Mouse (Mus musculus): Measurements from ENCODE around the gene Cdkn3.
A peak's percentile ranks its signal among the peaks of the same experiment; 100 is the strongest.
"Not testable (repeated sequence)": the region's sequence is repeated elsewhere in the genome, so short reads cannot be mapped to it uniquely, and the experiment has no call there.

Gene Cdkn3

DNA sequence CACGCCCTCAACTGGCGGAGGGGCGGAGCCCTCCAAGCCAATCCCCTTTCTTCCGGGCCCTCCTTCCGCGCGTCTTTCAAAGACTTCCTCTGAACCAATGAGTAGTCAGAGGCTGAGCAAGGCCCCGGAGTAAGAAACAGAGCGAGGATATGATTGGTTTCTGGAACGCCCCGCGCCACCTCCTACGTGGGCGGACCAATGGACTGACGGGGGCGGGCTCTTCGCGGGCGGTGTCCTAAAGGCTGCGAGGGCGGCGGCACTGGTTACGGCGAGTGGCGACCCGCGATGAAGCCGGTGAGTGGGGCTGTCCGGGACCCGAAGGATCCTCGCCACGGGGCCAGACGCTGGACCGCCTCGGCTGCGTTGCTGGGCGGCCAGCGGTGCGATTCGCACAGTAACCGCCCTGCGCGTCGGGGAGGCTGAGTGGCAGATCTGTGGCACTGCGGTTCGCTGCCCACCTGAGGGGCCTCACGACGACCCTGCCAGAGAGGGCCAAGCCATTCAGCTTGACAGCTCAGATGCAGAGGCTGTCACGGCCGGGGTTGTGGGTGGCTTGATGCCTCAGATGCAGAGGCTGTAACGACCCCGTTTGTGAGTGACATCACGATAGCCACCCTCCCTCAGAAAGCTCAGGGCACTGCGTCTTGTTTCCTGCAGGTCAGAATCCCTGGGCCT, at the start of gene Cdkn3:
Cdkn3 (plus strand) TSS at position 187 of the 675 bp plus-strand sequence.
- peak; percentile 84 to 88 for DNase-seq (ENCODE audit: low spot score in 2 of 2)

DNA sequence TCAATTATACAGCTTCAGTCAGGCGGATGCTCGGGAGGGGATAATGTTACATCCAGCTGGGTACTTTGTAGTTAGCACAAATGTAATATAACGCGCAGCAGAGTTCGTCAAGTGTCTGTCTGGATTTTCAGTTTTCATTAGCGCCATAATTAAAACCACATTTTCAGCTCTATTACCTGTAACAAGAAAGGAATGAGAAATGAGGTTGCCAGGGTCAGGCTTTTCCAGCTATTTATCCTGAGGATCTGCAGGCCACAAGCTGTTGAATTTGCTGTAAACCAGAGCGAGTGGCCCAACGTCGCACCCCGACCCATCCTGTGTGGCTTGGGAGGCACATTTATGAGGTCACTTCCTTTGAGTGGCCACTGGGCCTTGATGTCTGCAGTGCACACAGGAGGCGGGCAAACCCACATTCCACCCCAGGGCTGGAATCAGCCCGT, 41.8 kb upstream of the Cdkn3 start:
- no peak for DNase-seq (ENCODE audit: low spot score in 2 of 2)

DNA sequence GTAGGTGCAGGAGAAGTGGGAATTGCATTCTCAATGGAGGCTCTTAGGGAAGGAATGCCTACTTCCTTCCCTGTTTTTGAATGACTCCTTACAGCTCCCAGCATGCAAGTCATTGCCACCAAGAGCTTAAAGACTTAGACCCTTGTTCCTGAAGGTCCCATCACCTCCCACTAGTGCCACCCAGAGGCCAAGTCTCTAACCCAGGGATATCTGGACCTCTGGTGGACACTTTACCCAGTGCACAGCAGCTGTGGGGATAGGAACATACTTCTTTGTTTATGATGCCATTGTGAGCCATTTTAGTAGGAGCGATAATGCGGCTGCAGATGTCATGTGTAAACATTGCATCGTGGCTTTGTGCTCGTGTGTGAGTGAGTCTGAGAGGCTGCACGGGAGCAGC, 38.3 kb upstream of the Cdkn3 start:
- DNase-seq (ENCODE audit: low spot score in 2 of 2) = no peak

DNA sequence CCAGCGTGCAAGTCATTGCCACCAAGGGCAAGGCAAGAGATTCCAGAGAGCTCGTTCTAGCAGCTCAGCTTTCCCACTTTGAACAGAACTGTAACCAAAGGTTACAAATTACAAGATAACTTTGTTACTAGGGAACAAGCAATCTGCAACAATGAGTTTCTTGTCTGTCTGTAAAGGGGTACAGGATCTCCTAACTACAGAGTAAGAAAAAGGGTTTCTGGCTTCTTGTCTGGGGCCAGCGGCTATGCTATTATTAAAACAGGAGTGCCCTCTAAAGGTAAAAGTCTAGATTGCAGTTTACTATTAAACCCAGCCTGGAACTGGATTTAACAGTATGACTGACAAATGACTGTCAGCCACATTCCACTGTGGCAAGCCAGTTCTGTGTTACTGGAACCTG, 36.5 kb upstream of the Cdkn3 start:
- DNase-seq (ENCODE audit: low spot score in 2 of 2) = no peak

DNA sequence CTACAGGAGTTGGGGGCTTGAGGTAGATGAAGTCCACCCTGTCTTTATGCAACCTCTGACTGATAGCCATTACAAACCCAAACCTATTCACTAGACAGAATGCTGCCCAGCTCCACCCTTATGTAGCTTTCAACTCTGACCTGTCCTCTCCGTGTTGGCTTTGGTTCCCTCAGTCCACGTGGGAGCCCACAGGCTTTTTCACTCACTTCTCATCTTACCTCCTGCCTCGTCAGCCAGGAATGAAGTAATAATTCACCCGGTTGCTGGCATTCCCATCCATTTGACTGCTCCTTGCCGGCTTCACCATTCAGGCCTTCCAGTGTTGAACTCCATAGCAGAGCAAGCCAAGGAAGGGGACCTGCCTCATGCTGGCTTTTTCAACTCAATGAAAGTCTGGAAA, 35.4 kb upstream of the Cdkn3 start:
- no peak for DNase-seq (ENCODE audit: low spot score in 2 of 2)

DNA sequence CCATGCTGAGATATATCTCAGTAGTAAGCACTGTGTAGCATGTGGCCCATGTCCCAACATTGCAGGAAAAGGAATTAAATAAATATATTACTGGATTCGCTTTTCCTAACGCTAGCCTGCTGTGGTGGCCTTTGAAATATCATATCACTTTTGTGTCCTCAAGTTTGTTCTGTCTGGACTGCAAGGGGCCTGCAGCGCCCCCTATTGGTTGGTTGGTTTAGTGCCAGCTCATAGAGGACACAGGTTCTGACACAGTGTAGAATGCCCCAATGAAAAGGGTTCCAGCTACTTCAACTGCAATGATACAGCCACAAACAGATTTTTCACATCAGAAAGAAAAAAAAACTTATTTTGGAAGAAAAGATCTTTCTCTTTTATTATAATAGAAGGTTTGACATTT, 34.6 kb upstream of the Cdkn3 start:
- peak in 1 of 2 experiments; percentile 18 for DNase-seq (ENCODE audit: low spot score in 2 of 2)

DNA sequence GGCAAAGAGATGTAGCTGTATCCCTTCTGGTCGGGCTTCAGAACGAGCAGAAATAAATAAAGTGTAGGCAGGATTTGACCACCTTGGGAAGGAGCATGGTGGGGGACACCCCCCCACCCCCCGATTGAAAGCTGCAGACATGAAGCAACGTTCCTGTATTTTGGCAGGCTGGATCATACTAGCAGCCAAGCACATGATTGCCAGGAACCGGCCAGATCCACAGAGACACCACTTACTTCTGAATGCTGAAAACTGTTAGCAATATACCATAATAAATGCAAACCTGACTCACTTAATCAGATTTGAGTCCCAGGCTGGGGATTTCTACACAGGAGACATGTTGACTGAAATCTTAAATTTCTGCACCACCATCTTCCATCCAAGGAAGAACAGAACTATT, 26.1 kb upstream of the Cdkn3 start:
- no peak for DNase-seq (ENCODE audit: low spot score in 2 of 2)

DNA sequence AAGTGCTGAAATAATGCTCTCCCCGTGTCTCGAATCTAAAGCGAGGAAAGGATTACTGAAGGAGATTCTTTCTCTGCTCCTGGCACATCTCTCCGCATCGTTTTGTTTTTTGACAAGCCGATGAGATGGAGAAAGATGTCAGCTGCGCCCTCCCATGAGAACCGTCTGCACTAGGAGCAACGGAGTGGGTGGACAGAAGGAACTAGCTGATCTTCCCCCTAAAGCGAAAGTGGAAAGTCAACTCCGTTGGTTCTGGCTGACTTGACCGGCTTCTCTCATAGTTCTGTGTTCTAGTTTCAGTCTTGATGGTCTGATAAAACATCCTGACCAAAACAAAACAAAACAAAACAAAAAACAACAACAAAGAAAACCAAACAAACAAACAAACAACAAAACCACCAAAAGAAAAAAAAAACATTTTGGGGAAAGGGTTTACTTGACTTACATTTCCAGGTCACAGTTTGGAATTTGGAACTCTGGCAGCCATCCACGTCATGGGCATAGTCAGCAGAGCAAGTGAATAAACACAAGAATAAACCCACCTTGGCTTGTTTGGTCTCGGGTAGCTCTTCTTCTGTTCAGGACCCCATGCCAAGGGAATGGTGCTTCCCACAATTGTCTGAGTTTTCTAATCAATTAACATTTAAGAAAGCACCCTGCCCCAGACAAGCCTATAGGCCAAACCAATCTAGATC, 25.4 kb upstream of the Cdkn3 start:
- no peak for DNase-seq (ENCODE audit: low spot score in 2 of 2)

DNA sequence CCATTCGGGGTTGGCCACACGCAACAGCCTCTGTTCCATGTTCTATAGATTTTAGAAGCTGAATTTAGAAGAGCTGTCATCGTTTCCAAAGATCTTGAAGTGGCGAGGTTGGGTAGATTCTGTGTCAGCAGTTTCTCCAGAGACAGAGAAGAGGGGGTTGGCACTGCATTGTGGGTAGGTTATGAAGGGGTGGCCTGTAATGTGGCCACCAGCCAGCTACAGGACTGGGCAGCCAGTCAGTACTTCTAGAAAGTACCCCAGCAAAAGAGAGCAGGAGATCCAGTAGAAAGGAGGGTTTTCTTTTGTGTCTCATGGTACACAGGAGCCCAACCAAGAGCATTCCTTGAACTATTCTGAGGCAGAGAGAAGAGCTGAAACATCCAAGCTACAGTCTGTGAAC, 24.0 kb upstream of the Cdkn3 start:
- DNase-seq (ENCODE audit: low spot score in 2 of 2) = no peak

DNA sequence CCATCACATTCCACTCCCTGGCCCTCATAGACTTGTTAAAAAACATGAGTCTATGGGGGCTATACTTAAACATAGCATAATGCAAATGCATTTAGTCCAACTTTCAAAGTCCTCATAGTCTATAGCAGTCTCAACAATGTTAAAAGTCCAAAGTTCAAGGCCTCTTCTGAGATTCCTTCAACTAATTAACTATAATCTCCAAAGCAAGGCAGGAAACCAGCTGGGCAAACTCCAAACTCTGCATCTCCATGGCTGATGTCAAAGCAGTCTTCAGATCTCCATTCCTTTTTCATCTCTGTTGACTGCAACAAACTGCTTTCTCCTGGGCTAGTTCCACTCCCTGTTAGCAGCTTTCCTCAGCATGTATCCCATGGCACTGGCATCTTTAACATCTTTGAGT, 23.0 kb upstream of the Cdkn3 start:
- DNase-seq (ENCODE audit: low spot score in 2 of 2) = not testable (repeated sequence)

DNA sequence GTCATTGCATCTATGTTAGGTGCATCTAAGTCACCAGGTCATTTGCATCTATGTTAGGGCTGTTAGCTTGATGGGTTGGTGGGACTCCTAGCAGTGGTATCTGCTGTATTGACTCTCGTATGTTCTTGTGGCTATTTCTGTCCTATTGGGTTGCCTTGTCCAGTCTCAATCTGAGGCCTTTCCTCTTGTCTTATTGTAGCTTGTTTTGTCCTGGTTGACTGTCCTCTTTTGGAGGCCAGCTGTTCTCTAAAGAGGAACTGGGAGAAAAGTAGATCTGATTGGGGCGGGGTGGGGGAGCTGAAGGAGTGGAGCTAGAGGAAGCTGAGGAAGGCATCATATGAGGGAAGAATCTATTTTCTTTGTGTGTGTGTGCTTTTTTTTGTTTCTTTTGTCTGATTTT, 17.7 kb upstream of the Cdkn3 start:
- DNase-seq (ENCODE audit: low spot score in 2 of 2) = no peak

DNA sequence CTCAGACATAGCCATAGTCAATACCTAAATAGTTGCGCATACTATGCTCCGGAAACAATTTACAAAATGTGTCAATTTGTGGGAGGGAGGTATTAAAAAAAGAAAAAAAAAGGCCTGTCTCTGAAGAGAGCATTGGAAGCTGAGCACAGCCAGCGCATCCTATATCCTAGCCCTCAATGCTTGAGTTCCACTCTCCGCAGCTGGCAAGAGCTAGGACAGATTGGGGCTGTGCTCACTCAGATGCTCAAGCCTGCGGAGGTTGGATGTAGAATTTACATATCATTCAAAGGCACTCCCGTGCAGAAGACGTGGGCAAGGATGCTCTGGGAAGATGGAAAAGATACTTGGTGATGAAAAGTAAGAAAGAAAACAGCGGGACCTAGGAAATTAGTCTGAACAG, 14.9 kb upstream of the Cdkn3 start:
- DNase-seq (ENCODE audit: low spot score in 2 of 2) = no peak

DNA sequence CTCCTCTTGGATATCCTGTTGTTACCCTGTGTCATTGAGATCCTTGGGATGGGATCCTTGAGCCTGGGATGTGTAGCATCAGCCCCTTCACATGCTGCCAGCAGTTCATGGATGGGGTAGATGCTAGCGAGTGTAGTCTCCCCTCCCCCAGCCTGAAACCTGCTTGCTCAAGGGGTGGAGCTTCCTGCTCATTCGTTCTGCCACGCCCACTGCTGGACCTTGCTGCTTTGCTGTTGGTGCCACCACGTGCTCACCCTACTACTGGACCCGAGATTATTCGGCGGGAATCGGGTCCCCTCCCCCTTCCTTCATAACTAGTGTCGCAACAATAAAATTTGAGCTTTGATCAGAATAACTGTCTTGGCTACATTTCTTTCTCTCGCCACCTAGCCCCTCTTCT, 6.0 kb upstream of the Cdkn3 start:
- not testable (repeated sequence) for DNase-seq (ENCODE audit: low spot score in 2 of 2)

DNA sequence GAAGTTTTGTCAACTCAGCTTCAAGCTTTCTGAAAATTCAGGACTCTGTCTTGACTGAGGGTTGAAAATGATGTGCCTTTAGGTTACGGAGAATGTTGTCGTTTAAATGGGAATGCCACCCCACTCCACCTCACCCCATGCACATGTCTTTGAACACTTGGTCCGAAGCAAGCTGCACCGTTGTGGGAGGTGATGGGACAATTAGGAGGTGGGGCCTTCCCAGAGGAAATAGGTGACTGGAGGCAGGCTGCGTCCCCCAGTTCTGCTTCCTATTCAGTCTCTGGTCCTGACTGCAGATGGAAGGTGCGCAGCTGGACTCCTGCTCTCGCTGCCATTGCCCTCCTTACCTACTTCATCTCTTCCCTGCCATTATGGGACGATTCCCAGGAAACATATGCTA, 4.5 kb upstream of the Cdkn3 start:
- DNase-seq (ENCODE audit: low spot score in 2 of 2) = no peak

DNA sequence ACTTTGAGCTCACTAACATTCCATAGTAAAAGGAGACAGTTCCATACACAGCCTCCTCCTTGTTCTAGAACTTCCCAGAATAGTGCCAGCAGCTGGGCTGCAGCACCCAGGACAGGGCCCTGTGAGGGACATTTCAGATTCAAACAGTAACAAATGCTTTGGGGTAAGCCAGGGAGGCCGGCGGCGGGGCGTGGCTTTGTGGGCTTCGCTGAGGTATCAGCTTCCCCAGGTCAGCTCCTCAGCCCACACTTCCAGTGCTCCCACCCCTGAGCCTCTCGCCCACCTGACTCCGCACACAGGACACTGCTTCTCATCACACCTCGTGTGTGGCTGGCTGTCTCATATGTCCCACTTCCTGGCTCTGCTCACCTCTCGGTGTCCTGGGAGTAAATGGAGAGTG, 2.6 kb upstream of the Cdkn3 start:
- DNase-seq (ENCODE audit: low spot score in 2 of 2) = no peak

DNA sequence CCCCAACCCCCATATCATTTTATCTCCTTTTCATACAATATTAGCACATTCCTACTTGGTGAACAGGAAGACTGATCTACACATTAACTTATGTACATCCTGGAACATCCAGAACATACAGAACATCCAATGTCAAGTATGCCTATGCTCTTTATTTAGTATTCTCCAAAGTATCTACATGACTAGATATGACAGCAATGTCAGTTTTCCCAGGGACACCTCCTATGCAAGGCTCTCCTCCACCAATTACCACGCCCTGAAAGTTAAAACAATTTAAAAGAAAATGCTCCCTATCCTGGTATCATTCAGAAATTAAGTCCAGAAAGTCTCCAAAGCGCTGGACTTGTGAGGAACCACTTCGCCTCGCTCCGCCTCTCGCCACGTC, 379 bp upstream of the Cdkn3 start:
- DNase-seq (ENCODE audit: low spot score in 2 of 2) = no peak

DNA sequence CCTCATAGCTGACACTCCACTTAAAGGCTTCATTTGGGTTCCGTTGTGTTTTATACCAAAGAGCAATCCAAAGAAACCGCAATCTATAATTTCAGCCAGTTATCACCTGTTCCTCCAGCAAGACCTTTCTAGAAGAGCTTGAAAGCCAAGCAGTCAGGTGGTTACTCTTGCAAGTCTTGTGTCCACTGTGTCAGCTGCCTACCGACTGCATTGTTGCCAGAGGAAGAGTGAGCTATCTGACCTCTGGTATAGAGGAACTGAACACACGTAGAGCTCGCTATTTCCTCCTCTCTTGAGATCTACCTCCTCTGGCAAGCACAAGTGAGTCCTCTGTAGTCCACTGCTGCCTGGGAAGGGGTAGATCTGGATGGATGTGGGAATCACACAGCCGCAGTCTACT, 845 bp downstream of the Cdkn3 start:
- no peak for DNase-seq (ENCODE audit: low spot score in 2 of 2)

DNA sequence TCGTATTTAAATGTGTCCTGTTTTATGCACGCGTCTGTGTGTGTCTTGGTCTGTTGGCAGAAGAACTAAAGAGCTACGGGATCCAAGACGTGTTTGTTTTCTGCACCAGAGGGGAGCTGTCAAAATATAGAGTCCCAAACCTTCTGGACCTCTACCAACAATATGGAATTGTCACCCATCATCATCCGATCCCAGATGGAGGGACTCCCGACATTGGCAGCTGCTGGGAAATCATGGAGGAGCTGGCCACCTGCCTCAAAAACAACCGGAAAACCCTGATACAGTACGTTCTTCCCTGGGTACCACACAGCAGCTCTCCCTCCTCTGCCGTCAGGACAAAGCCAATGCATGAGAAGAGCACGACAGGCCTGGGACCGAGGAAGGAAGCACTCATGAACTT, 6.8 kb downstream of the Cdkn3 start:
- no peak for DNase-seq (ENCODE audit: low spot score in 2 of 2)

DNA sequence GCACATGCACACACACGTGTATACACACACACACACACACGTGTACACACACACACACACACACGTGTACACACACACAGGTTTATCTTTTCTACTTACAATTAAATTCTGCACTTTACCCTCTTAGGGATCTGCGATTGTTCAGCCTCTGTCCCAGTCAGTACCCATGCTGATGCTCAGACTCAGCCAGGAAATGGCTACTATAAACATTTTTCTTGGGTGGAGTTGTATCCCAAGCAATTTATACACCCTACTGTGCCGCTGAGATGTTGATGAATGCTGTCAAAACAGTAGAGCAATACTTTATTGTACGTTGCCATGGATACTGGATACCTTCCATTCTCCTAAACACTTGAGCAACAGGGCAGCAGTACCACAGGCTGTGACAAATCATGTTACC, 9.7 kb downstream of the Cdkn3 start:
- DNase-seq (ENCODE audit: low spot score in 2 of 2) = no peak

DNA sequence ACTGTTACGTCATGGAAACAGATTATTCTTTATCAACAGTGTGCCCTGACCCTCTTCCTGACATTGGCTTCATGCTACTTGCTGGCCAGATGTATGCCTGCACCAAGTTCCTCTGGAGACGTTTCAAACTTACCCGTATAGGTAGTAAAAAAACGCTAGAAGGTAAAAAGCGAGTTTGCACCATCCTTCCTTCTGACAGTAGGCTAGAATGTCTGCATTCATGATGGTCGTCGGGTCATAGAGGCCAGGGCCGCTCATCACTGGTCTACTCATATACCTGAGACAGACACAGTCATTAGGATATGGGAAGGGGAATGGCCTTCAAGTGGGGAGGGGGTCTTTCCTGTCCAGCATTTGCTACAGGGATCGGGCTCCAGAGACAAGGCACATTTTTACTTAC, 18.4 kb downstream of the Cdkn3 start:
- no peak for DNase-seq (ENCODE audit: low spot score in 2 of 2)

DNA sequence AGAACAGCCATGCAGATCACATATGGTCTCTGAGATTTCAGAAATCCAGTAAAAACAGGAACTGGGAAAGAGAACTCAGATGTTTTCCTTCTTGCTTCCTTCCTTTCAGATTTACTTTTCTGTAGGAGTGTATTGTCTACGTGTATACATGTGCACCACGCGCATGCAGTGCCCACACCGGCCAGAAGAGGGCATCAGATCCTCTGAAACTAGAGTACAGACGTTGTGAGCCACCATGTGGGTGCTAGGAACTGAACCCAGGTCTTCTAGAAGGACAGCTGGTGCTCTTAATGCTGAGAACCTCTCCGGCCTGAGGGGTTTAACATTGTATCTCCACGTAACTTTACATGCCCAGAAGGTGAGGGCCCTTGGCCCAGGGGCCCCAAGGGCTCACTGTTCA, 18.9 kb downstream of the Cdkn3 start:
- no peak for DNase-seq (ENCODE audit: low spot score in 2 of 2)

DNA sequence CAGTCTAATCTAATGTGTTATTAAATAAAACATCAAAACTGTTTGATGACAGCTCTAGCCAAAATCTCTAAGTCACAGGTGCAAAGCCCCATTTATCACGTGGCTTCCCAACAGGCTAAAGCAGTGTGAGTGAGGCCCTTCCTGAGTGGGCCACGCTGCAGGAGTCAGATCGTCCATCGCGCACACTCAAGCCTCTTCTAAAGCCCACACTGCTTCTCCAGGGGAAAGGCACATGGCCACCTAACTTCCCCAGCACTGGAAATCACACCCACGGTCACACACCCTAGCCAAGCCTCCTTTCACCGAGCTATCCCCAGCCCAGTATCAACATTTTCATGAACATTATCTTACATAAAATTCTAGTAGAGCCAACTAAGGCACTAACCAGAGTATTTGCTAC, 20.7 kb downstream of the Cdkn3 start:
- no peak for DNase-seq (ENCODE audit: low spot score in 2 of 2)

DNA sequence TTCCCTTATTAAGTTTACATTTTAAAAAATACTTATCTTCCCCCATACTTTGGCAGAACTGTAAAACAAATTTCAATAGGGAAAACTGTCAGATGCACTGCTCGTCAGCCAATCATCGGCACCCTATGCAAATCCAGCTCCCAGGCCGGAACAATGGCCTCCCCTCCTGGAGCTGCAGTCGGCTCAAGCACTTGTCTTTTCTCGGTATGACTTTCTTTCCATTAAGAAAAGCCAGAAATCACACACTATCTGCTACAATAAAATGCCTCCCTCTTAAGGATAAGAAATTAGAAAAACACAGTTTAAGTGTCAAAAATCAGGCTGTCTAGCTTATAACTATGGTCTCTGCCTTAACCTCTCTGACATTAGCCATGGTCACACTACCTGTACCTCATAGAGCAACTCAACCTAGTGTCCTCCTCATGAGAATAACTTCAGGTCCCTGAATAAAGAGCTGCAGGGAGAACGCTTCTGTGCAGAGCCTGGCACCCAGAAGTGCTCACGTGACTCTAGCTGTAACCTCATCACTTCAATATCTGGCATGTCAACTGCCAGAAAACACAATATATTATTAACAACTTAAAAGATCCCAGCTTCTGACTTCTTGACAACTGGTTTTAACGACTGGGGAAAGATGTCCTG, 22.0 kb downstream of the Cdkn3 start:
- DNase-seq (ENCODE audit: low spot score in 2 of 2) = no peak

Measured in spleen, postnatal 14 days (tissue).